Mouse (Mus musculus) midbrain, embryonic 13.5 days (tissue): ENCODE measurements at regions not wholly inside any gene's neighbourhood (a gene's known extent, or its start where the extent isn't known, plus 50 kb on each side); places are given as distances from the start of the nearest gene placed in this dataset.

Experiments
- ATAC-seq: fragments of 200-750 bp; cut with Nextera tagmentation; 2 replicates; pipeline ENCODE4 v1.8.0; 2017; ENCODE audit warnings: mild to moderate bottlenecking, moderate TSS enrichment, moderate library complexity
- H3K27ac ChIP-seq: fragments of 300-500 bp; sonication (generic); 2 replicates; pipeline ENCODE4 v1.5.1; 2015; ENCODE audit warnings: inconsistent platforms, mild to moderate bottlenecking, moderate library complexity
- H3K27me3 ChIP-seq: fragments of 300-500 bp; sonication (generic); 2 replicates; pipeline ENCODE4 v1.6.1; 2015; ENCODE audit warnings: mild to moderate bottlenecking, inconsistent platforms
- H3K36me3 ChIP-seq: fragments of 300-500 bp; sonication (generic); 2 replicates; pipeline ENCODE4 v1.6.1; 2015; ENCODE audit warnings: mild to moderate bottlenecking, inconsistent platforms
- H3K4me1 ChIP-seq: fragments of 300-500 bp; sonication (generic); replicated peaks from 2 replicates; pipeline ENCODE4 v1.6.1; 2015; ENCODE audit warnings: inconsistent platforms
- H3K4me2 ChIP-seq: fragments of 300-500 bp; sonication (generic); replicated peaks from 2 replicates; pipeline ENCODE4 v1.6.1; 2015; ENCODE audit warnings: moderate library complexity, mild to moderate bottlenecking, inconsistent platforms
- H3K4me3 ChIP-seq: fragments of 300-500 bp; sonication (generic); replicated peaks from 2 replicates; pipeline ENCODE4 v1.5.1; 2015; ENCODE audit warnings: mild to moderate bottlenecking, inconsistent platforms
- H3K9ac ChIP-seq: fragments of 300-500 bp; sonication (generic); replicated peaks from 2 replicates; pipeline ENCODE4 v1.6.1; 2015; ENCODE audit warnings: mild to moderate bottlenecking, inconsistent platforms
- H3K9me3 ChIP-seq: fragments of 300-500 bp; sonication (generic); 2 replicates; pipeline ENCODE4 v1.6.1; 2016; ENCODE audit warnings: mild to moderate bottlenecking, inconsistent platforms
- WGBS: fragments of 180-500 bp; shearing (Covaris S2); methylation state at CpG from one replicate; pipeline ENCODE4 v1.1.7; 2015; 5-methylcytosine and 5-hydroxymethylcytosine counted together

DNA sequence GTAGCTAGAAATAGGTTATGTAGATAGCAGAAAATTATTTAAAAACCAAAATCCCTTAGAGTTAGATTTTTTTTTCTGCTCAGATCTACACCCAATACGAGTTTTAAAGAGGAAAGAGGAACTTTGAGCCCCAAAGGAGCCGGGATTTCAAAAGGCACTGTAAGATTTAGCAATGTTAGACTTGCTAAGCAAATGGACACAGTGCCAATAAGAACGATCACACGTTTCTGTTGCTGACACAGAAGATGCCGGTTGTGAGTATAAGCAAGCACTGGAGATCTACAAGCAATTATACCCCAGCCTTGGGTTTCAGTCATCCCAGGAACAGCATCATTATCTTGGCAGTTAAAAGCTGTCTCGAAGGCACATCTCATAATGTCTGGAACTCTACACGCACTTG, 137.0 kb upstream of the Tenm3 start:
- Histone ChIP-seq H3K9me3 (no peaks in the 10 kb centered on the region), H3K27ac (no peak overlapping the region), H3K4me3 (no peak overlapping the region), H3K9ac (no peak overlapping the region), H3K4me2 (no peak overlapping the region), H3K4me1 (0 out of 2 replicates have a peak, but pooled peaks cover 7% of the 10 kb centered on the region), H3K36me3 (no peaks in the 10 kb centered on the region), H3K27me3 (no peaks in the 10 kb centered on the region)
- no peak for ATAC-seq
- 82% methylated on average over 7 of the region's 7 CpGs for WGBS

GRCm38 (mm10) chr8:48970655-48971054, 126.9 kb upstream of the Tenm3 start:
- ATAC-seq, result no peak
- no peak overlapping the region for H3K27ac ChIP-seq
- no peak overlapping the region for H3K4me3 ChIP-seq
- no peaks in the 10 kb centered on the region for H3K27me3 ChIP-seq
- 49% methylated on average over 5 of the region's 5 CpGs for WGBS
- no peaks in the 10 kb centered on the region for H3K9me3 ChIP-seq
- no peak overlapping the region for H3K9ac ChIP-seq
- no peaks in the 10 kb centered on the region; the same call in 1 of the 2 replicates for H3K4me1 ChIP-seq
- H3K36me3 ChIP-seq, result no peaks in the 10 kb centered on the region
- H3K4me2 ChIP-seq, result no peak overlapping the region

GRCm38 (mm10) chr8:48964929-48965328, 121.2 kb upstream of the Tenm3 start:
- H3K27me3 ChIP-seq, result no peaks in the 10 kb centered on the region
- H3K36me3 ChIP-seq, result no peaks in the 10 kb centered on the region
- H3K4me3 ChIP-seq, result no peak overlapping the region
- ATAC-seq, result no peak
- WGBS, result 77% methylated on average over 1 of the region's 1 CpGs
- no peaks in the 10 kb centered on the region for H3K4me1 ChIP-seq
- no peaks in the 10 kb centered on the region for H3K9me3 ChIP-seq
- H3K9ac ChIP-seq, result no peak overlapping the region
- no peak overlapping the region for H3K4me2 ChIP-seq
- no peak overlapping the region for H3K27ac ChIP-seq

GRCm38 (mm10) chr8:48957614-48958013, 113.9 kb upstream of the Tenm3 start:
- Histone ChIP-seq H3K4me2 (no peak overlapping the region), H3K36me3 (no peaks in the 10 kb centered on the region), H3K27ac (no peak overlapping the region), H3K9ac (no peak overlapping the region), H3K27me3 (no peaks in the 10 kb centered on the region), H3K9me3 (no peaks in the 10 kb centered on the region), H3K4me3 (no peak overlapping the region), H3K4me1 (no peaks in the 10 kb centered on the region)
- ATAC-seq, result no peak
- WGBS, result 91% methylated on average over 5 of the region's 5 CpGs

DNA sequence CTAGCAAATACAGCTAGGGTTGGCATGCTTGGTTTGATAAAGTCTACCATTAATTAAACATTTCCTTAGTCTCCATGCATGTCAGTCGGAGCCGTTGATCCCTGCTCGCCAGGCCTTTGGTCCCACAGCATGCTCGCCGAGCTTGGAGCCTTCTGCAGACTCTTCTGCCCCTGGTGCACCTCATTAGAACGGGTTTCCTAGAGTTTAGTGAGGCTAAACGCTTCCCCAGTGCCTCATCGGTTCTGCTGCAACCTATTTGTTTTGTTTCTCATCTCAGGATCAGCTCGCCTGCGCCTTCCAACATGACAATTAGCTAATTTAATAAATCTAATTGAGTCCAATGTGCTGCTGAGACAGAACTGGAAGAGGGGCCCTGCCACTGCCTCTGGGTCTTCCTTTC, 107.7 kb upstream of the Tenm3 start:
- Histone ChIP-seq H3K27ac (no peak overlapping the region), H3K9me3 (no peaks in the 10 kb centered on the region), H3K36me3 (no peaks in the 10 kb centered on the region), H3K9ac (no peak overlapping the region), H3K27me3 (no peaks in the 10 kb centered on the region), H3K4me1 (no peaks in the 10 kb centered on the region), H3K4me2 (no peak overlapping the region), H3K4me3 (no peak overlapping the region)
- no peak for ATAC-seq
- WGBS, result 83% methylated on average over 10 of the region's 10 CpGs

- no peak for ATAC-seq
- Histone ChIP-seq H3K27ac (no peak overlapping the region), H3K4me3 (no peak overlapping the region), H3K4me2 (no peak overlapping the region), H3K4me1 (no peaks in the 10 kb centered on the region), H3K9ac (no peak overlapping the region), H3K36me3 (no peaks in the 10 kb centered on the region), H3K27me3 (0 out of 2 replicates have a peak, but pooled peaks cover 3% of the 10 kb centered on the region), H3K9me3 (no peaks in the 10 kb centered on the region)
- WGBS, result 36% methylated on average over 1 of the region's 1 CpGs
Measured at GRCm38 (mm10) chr8:48944177-48944576, 100.4 kb upstream of the Tenm3 start.

DNA sequence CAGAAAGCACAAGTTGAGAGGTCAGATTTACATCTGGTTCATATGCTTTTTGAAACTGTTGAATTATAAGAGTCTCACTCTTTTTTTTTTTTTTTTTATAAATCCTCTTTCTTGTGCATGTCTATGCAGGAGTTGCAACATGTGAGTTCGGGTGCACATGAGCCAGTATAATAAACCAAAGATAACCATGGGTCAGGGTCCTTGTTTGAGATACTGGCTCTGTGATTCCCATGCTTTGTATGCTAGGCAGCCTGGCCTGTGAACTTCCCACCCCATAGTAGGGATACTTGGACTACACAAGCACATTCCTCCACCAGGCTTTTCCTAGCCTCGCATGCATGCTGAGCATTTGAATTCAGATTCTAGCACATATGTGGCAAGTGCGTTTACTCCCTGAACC, 93.4 kb upstream of the Tenm3 start:
- ATAC-seq, result no peak
- no peak overlapping the region for H3K9ac ChIP-seq
- H3K4me1 ChIP-seq, result no peaks in the 10 kb centered on the region
- no peak overlapping the region for H3K4me2 ChIP-seq
- H3K4me3 ChIP-seq, result no peak overlapping the region
- WGBS, result 92% methylated on average over 3 of the region's 3 CpGs
- H3K27me3 ChIP-seq, result no peaks in the 10 kb centered on the region
- H3K36me3 ChIP-seq, result no peaks in the 10 kb centered on the region
- H3K27ac ChIP-seq, result no peak overlapping the region
- H3K9me3 ChIP-seq, result no peaks in the 10 kb centered on the region

GRCm38 (mm10) chr8:48927135-48927534, 83.4 kb upstream of the Tenm3 start:
- Histone ChIP-seq H3K27ac (no peak overlapping the region), H3K4me2 (no peak overlapping the region), H3K9me3 (no peaks in the 10 kb centered on the region; the same call in 1 of the 2 replicates), H3K9ac (no peak overlapping the region), H3K27me3 (no peaks in the 10 kb centered on the region), H3K4me3 (no peak overlapping the region), H3K4me1 (no peaks in the 10 kb centered on the region), H3K36me3 (no peaks in the 10 kb centered on the region)
- no peak for ATAC-seq
- WGBS, result 78% methylated on average over 11 of the region's 11 CpGs

DNA sequence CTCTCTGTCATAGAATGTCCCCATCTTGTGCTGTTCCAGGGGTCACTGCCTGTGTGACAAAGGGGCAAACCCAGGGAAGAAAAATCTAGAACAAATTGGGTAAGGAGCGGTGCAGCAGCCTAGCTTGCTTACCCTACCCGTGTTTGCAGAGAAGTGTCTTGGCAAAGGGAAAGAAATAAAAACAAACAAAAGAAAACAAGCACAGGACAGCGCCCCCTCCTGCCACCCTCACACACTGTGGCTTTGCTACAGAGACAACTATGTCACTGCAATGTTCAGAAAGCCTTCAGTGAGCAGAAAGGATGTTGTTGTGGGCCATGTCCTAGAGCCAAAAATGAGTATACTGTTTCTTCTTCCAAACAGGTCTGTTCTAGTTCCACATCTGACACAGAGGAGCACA, 71.5 kb upstream of the Tenm3 start:
- Histone ChIP-seq H3K9me3 (no peaks in the 10 kb centered on the region), H3K9ac (no peak overlapping the region), H3K36me3 (no peaks in the 10 kb centered on the region), H3K27me3 (no peaks in the 10 kb centered on the region), H3K27ac (no peak overlapping the region), H3K4me3 (no peak overlapping the region), H3K4me2 (no peak overlapping the region), H3K4me1 (no peaks in the 10 kb centered on the region)
- ATAC-seq, result no peak
- WGBS, result 65% methylated on average over 3 of the region's 3 CpGs

GRCm38 (mm10) chr8:48912842-48913241, 69.1 kb upstream of the Tenm3 start:
- Histone ChIP-seq H3K4me1 (no peaks in the 10 kb centered on the region), H3K27ac (no peak overlapping the region), H3K9ac (no peak overlapping the region), H3K4me2 (no peak overlapping the region), H3K36me3 (no peaks in the 10 kb centered on the region), H3K4me3 (no peak overlapping the region), H3K9me3 (no peaks in the 10 kb centered on the region), H3K27me3 (no peaks in the 10 kb centered on the region)
- 79% methylated on average over 4 of the region's 4 CpGs for WGBS
- no peak for ATAC-seq

- Histone ChIP-seq H3K27ac (no peak overlapping the region), H3K4me2 (no peak overlapping the region), H3K27me3 (no peaks in the 10 kb centered on the region), H3K4me3 (no peak overlapping the region), H3K9ac (no peak overlapping the region), H3K36me3 (no peaks in the 10 kb centered on the region), H3K9me3 (no peaks in the 10 kb centered on the region), H3K4me1 (peaks cover 7% of the 10 kb centered on the region; the same call in 1 of the 2 replicates)
- whole genome bisulfite sequencing, result 95% methylated on average over 6 of the region's 6 CpGs
- ATAC-seq, result no peak
Measured at GRCm38 (mm10) chr8:48901668-48902406, 58.1 kb upstream of the Tenm3 start.

GRCm38 (mm10) chr8:48896687-48897086, 52.9 kb upstream of the Tenm3 start:
- Histone ChIP-seq H3K4me1 (peaks cover 20% of the 10 kb centered on the region), H3K36me3 (no peaks in the 10 kb centered on the region), H3K9ac (no peak overlapping the region), H3K4me3 (no peak overlapping the region), H3K27ac (no peak overlapping the region), H3K9me3 (no peaks in the 10 kb centered on the region), H3K4me2 (no peak overlapping the region), H3K27me3 (no peaks in the 10 kb centered on the region)
- 43% methylated on average over 2 of the region's 2 CpGs for WGBS
- no peak; the same call in 1 of the 2 replicates for ATAC-seq

GRCm38 (mm10) chr8:48896251-48896650, 52.5 kb upstream of the Tenm3 start:
- no peaks in the 10 kb centered on the region for H3K36me3 ChIP-seq
- H3K27me3 ChIP-seq, result no peaks in the 10 kb centered on the region
- no peak overlapping the region for H3K4me2 ChIP-seq
- H3K9ac ChIP-seq, result no peak overlapping the region
- 20% methylated on average over 7 of the region's 7 CpGs for WGBS
- H3K4me3 ChIP-seq, result no peak overlapping the region
- ATAC-seq, result peak; percentile 80
- H3K27ac ChIP-seq, result no peak overlapping the region
- no peaks in the 10 kb centered on the region for H3K9me3 ChIP-seq
- peaks cover 20% of the 10 kb centered on the region for H3K4me1 ChIP-seq
